Mouse (Mus musculus): ENCODE measurements at regions not wholly inside any gene's neighbourhood (a gene's known extent, or its start where the extent isn't known, plus 50 kb on each side); places are given as distances from the start of the nearest gene placed in this dataset.

GRCm38 (mm10) chr8:90192856-90193255 lies 155.3 kb downstream of the Tox3 start:
- DNase-seq: no peak

- no peak for DNase-seq
These were observed 165.3 kb downstream of the Tox3 start for GRCm38 (mm10) chr8:90182807-90183206.

- no peak for DNase-seq
These were observed 171.4 kb downstream of the Tox3 start for GRCm38 (mm10) chr8:90176771-90177170.

- no peak for DNase-seq
These were observed 171.8 kb downstream of the Tox3 start for GRCm38 (mm10) chr8:90176335-90176734.

- DNase-seq: no peak
These were observed 181.5 kb downstream of the Tox3 start for GRCm38 (mm10) chr8:90166639-90167038.

- no peak for DNase-seq
These were observed 196.7 kb downstream of the Tox3 start for GRCm38 (mm10) chr8:90151477-90151876.

GRCm38 (mm10) chr8:90149903-90150302 lies 198.2 kb downstream of the Tox3 start:
- no peak for DNase-seq

GRCm38 (mm10) chr8:90134626-90135025 lies 213.5 kb downstream of the Tox3 start:
- no peak for DNase-seq

- no peak for DNase-seq
These were observed 217.4 kb downstream of the Tox3 start for GRCm38 (mm10) chr8:90130704-90131267.

- DNase-seq: no peak
These were observed 222.7 kb downstream of the Tox3 start for GRCm38 (mm10) chr8:90125426-90125825.

GRCm38 (mm10) chr8:90123101-90123500 lies 225.0 kb downstream of the Tox3 start:
- DNase-seq: no peak

- DNase-seq: no peak
These were observed 226.2 kb downstream of the Tox3 start for GRCm38 (mm10) chr8:90121935-90122334.

- DNase-seq: no peak
These were observed 227.1 kb downstream of the Tox3 start for GRCm38 (mm10) chr8:90121017-90121416.

- DNase-seq: no peak
These were observed 232.7 kb downstream of the Tox3 start for GRCm38 (mm10) chr8:90115436-90115835.

GRCm38 (mm10) chr8:90100509-90100908 lies 247.6 kb downstream of the Tox3 start:
- DNase-seq: no peak

- no peak for DNase-seq
These were observed 265.5 kb downstream of the Tox3 start for GRCm38 (mm10) chr8:90082630-90083029.

- DNase-seq: no peak
These were observed 271.8 kb downstream of the Tox3 start for GRCm38 (mm10) chr8:90076381-90076780.

GRCm38 (mm10) chr8:90075796-90076195 lies 272.3 kb downstream of the Tox3 start:
- DNase-seq: no peak

- no peak for DNase-seq
These were observed 278.1 kb downstream of the Tox3 start for GRCm38 (mm10) chr8:90070006-90070405.

- no peak for DNase-seq
These were observed 278.6 kb downstream of the Tox3 start for GRCm38 (mm10) chr8:90069411-90069993.

GRCm38 (mm10) chr8:90068441-90068840 lies 279.7 kb downstream of the Tox3 start:
- no peak for DNase-seq

- DNase-seq: no peak
These were observed 283.8 kb downstream of the Tox3 start for GRCm38 (mm10) chr8:90064381-90064780.

GRCm38 (mm10) chr8:90063291-90063690 lies 284.9 kb downstream of the Tox3 start:
- DNase-seq: no peak

GRCm38 (mm10) chr8:90058631-90059166 lies 289.4 kb downstream of the Tox3 start:
- no peak for DNase-seq
